Mouse (Mus musculus) kidney, postnatal 36 days (tissue): ENCODE data around the gene Irs1.

Source experiments
- DNase-seq, 2 experiments: peaks; one replicate each; pipeline ENCODE4 v3.0.0; 2021 to 2022; ENCODE audit warnings: mixed read lengths in 2 of 2

Irs1 gene

DNA sequence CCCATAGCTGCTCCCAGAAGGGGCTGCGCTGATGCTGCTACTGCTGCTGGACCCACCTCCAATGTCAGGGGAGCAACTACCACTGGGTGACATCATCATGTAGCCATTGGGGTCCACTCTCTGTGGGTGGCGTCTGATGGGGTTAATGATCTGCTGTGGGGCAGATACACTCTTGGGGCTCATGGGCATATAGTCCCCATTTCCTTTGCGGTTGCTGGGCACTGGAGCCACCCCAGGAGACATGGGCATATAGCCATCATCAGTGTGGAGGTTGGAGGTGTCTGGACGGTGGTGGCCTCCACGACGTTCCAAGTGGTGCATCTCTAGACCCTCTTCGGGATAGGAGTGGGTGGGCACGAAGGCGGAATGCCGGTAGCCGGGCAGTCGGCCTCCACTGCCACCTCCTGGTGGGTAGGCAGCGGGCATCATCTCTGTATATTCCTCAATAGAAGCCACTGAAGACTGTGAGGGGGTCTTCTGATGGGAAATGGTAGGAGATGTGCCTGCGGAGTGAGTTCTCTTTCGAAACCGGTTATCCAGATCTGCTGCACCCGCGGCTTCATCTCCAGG, 2.7 kb downstream of the Irs1 start:
- DNase-seq: no peak

- no peak for DNase-seq
These were observed 3.4 kb downstream of the Irs1 start for GRCm38 (mm10) chr1:82287776-82288325.

DNA sequence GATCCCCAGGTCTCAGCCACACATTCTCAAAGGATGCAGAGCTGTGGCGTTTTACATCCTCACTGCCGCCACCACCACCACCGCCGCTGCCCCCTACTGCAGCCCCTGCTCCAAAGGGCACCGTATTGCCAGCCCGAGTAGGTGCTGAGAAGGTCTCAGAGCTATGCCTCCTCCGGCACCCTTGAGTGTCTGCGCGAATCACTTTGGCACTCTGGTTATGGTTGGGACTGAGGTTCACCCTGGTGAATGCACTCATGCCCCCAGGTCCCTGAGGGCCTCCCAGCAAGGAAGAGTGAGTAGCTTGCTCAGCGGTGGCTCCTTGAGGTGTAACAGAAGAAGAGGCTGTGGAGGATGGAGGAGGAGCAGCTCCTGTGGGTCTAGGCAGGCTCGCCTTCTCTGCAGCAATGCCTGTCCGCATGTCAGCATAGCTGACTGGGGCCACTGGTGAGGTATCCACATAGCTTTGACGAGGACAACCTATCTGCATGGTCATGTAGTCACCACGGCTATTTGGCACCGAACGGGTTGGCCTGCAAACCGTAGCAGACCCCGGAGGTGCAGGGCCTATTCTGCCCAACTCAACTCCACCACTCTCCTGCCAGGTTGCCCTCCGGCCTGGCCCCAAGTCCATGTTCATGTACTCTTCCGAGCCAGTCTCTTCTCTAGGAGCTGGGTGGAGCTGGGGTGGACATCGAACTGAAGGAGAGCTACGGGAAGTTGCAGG, 4.0 kb downstream of the Irs1 start:
- DNase-seq: peak in 1 of 2 experiments; percentile 8

- DNase-seq: peak in 1 of 2 experiments; percentile 11
These were observed 4.8 kb downstream of the Irs1 start for GRCm38 (mm10) chr1:82286190-82287051.

DNA sequence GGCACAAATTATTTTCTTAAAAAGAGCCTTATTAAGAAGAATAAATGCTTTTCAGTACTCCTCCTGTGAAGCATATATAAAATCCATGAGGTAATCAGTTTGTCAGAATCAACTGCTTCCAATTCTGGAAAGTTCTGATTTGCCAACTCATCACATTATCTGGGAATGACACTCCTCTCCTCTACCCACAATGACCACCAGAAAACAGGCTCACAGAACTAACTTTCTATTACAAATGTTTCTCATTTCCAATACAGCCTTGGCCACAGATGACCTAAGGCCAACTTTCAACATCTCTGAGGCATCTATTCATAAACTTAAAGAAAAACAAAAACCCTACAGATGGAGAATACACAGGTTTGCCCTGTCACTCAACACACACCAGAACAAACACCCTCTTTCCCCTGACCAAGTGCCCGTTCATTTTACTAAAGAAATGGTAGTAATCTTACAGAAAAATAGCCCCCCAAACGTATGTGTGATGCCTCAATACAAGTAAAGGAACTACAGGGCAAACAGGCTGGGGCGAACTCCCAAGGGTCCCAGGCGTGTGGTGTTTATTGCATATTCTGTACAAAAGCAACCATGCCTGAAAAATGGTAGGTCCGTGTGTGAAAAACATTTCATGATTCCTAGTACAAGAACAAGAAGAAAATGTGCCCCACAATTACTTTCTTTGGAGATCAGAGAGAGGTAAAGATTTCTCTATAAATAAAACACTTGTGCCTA, 5.6 kb downstream of the Irs1 start:
- no peak for DNase-seq

- DNase-seq: peak in 1 of 2 experiments; percentile 13
These were observed 6.8 kb downstream of the Irs1 start for GRCm38 (mm10) chr1:82284403-82284802.

- peak in 1 of 2 experiments; percentile 18 for DNase-seq
These were observed 7.3 kb downstream of the Irs1 start for GRCm38 (mm10) chr1:82283901-82284301.

DNA sequence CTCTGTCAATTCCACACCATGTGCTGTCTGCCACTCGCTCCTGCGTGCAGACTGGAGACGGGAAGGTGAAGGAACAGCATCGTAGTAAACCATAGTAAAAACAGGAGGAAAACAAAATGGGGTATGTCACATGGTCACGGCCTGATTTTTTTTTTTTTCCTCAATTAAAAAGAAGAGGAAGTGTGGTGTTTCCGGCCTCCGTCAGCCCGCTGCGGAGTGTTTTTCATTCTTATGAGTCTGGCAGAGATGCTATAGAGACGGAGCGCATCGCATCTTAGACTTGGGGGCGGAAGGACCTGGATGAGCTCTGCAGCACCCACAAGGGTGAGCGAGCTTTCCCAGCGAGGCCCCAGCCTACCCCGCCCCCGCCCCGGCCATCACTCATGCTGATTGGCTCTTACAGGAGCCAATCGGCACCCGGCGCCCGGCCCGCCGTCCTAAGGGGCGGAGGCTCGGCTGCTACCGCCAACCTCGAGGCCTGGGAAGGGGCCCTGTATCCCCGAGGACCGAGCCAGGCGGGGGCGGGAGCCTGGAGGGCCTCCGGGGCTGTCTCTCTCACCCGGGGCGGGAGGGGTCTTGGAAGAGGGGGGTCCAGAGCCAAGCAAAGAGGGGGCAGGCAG, 8.1 kb downstream of the Irs1 start:
- DNase-seq: peak; percentile 88 to 90

- no peak for DNase-seq
These were observed 9.4 kb downstream of the Irs1 start for GRCm38 (mm10) chr1:82281823-82282222.

DNA sequence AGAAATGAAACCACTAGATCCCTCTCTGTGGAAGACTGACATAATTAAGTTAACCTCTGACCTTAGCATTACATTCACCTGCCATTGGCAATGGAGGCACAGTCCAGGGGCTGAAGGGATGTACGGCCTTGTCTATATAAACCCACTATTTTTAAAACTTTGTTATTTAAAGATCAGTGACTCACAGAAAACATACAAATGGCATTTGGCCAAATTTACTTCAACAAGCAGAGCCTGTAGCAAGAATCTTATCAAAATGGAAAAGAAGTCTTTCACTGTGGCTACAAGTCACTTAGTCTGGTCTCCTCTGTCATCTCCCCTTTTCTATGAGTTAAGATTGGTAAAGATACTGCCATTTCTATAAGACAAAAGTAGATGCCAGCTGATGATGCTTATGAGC, 11.4 kb downstream of the Irs1 start:
- no peak for DNase-seq

- DNase-seq: no peak
These were observed 16.9 kb downstream of the Irs1 start for GRCm38 (mm10) chr1:82274361-82274760.

GRCm38 (mm10) chr1:82273529-82273928, 17.7 kb downstream of the Irs1 start:
- no peak for DNase-seq

DNA sequence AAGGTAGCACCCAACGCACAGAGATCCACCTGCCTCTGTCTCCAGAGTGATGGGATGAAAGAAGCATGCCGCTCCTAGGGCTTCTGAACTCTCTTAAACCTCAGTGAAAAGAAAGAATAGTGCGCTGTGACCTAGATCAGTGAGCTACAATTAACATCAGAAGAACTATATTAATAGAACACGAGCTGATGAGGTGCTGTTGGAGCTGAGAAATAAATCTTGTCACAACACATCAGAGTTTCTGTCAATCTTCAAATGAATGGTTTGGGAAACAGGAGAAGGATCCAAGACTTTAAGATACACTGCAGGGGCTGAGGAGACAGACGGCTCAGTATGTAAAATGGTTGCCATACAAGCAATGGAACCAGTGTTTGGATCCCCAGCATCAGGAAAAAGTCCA, 19.0 kb downstream of the Irs1 start:
- no peak for DNase-seq

GRCm38 (mm10) chr1:82267547-82267946, 23.7 kb downstream of the Irs1 start:
- DNase-seq: no peak

GRCm38 (mm10) chr1:82262331-82262730, 28.9 kb downstream of the Irs1 start:
- no peak for DNase-seq

DNA sequence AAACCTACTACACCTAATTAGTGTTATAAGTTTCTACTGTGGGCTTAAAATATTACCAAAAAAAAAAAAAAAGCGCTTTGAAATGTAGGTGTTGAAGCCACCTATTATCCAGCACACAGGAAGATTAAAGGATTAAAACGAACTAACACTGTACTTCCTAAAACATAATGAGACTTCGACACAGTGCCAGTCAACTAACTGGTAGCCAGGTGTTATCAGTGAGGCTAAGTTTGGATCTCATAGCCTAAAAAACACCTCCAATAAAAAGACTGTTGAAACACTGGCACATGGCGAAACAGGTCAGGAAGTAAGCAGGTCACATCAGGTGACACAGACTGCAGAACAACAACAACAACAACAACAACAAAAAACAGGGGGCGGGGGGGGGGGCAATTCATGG, 29.6 kb downstream of the Irs1 start:
- DNase-seq: no peak

DNA sequence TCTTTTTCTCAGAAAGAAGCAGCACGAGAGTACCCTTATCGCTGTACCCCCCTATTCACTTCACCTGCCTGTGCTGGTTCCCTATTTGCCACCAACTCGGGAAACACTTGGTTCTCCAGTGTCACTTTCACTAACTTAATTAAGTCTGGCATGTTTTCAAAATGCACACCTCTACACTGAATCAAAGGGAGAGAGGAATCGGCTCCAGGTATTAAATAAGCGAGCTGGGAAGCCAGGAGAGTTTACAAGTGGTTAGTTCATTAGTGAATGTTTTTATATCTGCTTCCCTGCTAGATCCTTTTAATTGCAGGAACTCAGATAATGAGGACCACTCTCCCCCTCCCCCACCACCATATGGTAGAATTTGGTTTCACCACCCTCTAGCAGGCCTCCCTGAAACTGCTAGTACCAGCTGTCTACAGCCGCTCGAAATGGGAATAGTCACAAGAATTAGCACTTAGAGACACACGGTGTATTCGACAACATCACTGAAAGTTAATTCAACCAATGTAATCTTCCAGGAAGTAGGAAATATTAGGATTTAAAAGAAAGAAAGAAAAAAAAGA, 30.1 kb downstream of the Irs1 start:
- DNase-seq: no peak

- no peak for DNase-seq
These were observed 31.2 kb downstream of the Irs1 start for GRCm38 (mm10) chr1:82260055-82260454.

- no peak for DNase-seq
These were observed 32.9 kb downstream of the Irs1 start for GRCm38 (mm10) chr1:82258331-82258730.

DNA sequence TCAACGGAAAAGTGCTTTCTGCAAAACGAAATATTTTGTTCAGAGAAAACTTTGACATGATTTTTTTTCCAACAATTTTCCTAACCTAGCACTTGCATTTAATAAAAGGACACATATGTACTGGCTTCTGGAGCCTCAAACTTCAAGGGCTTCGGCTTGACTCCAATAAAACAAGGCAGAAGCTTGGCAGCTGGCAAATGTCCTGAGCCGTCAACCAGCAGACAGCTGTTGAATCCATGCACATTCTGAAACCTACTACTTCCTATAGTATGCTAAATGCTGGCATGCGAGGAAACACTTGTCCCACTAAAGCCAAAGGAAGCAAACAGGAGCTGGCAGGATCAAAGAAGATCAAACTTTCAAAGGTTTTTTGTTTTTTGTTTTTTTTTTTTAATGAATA, 33.8 kb downstream of the Irs1 start:
- DNase-seq: no peak

- DNase-seq: no peak
These were observed 37.3 kb downstream of the Irs1 start for GRCm38 (mm10) chr1:82253789-82254445.
